Mouse (Mus musculus): Measurements from ENCODE around the gene Il4ra. TPM values are rescaled to one million over a fixed set of nuclear protein-coding genes. Genes with fewer than 3 reads are reported as not detected.

Gene Il4ra
- total and polyA plus RNA-seq, 2 experiments from 2014 or later, result 4.5 to 14.3 TPM

GRCm38 (mm10) chr7:125583325-125584004 lies 31.5 kb downstream of the Il4ra start:
- no peak overlapping the region for H3K9ac ChIP-seq (replicated peaks; ENCODE audit: low read length)
- ATAC-seq (no peak), DNase-seq (ENCODE audit: low spot score) (no peak)
- TF ChIP-seq CTCF (IDR thresholded peaks at IDR 0.05; ENCODE audit: low read depth), result no peak
- H3K27ac ChIP-seq, result no peak overlapping the region
- H3K9me3 ChIP-seq (ENCODE audit: low read length), result no peaks in the 10 kb centered on the region
- no peak overlapping the region for H3K4me2 ChIP-seq (ENCODE audit: low read depth, low read length)
- 76% methylated on average over 6 of the region's 6 CpGs for WGBS
- no peaks in the 10 kb centered on the region for H3K4me1 ChIP-seq (ENCODE audit: insufficient read depth, low read length)
- no peaks in the 10 kb centered on the region for H3K36me3 ChIP-seq (ENCODE audit: insufficient read depth, low read length)
- no peaks in the 10 kb centered on the region for H3K27me3 ChIP-seq (ENCODE audit: insufficient read depth, low read length)
- H3K4me3 ChIP-seq (ENCODE audit: low read length), result no peak overlapping the region

DNA sequence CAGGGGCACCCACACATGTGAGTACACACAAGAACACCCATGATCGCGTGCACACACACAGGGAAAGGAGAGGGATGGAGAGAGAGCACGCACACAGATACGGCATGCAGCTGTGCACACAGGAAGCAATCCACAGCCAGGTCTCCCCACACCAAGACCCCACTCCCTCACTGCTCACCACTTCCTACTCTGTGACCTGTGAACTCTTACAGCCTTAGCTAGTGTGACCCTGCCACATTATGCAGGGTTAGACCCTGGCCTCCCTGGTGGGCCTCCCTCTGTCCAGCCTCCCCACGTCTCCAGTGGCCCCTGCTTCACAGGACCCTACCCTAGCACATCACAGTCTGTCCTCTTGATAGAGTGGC lies 32.1 kb downstream of the Il4ra start:
- Histone ChIP-seq H3K4me3 (ENCODE audit: low read length) (no peak overlapping the region), H3K4me2 (ENCODE audit: low read depth, low read length) (no peak overlapping the region), H3K27ac (no peak overlapping the region), H3K9me3 (ENCODE audit: low read length) (no peaks in the 10 kb centered on the region), H3K4me1 (ENCODE audit: insufficient read depth, low read length) (no peaks in the 10 kb centered on the region), H3K9ac (replicated peaks; ENCODE audit: low read length) (no peak overlapping the region), H3K27me3 (ENCODE audit: insufficient read depth, low read length) (no peaks in the 10 kb centered on the region), H3K36me3 (ENCODE audit: insufficient read depth, low read length) (no peaks in the 10 kb centered on the region)
- TF ChIP-seq CTCF (IDR thresholded peaks at IDR 0.05; ENCODE audit: low read depth), result no peak
- WGBS, result 81% methylated on average over 5 of the region's 5 CpGs
- DNase-seq (ENCODE audit: low spot score), result no peak
- ATAC-seq, result no peak; the same call in 1 of the 2 replicates

- no peak for DNase-seq (ENCODE audit: low spot score)
- no peak overlapping the region for H3K9ac ChIP-seq (replicated peaks; ENCODE audit: low read length)
- no peaks in the 10 kb centered on the region for H3K9me3 ChIP-seq (ENCODE audit: low read length)
- H3K4me2 ChIP-seq (ENCODE audit: low read depth, low read length), result no peak overlapping the region
- no peaks in the 10 kb centered on the region for H3K27me3 ChIP-seq (ENCODE audit: insufficient read depth, low read length)
- no peak overlapping the region for H3K4me3 ChIP-seq (ENCODE audit: low read length)
- H3K36me3 ChIP-seq (ENCODE audit: insufficient read depth, low read length), result no peaks in the 10 kb centered on the region
- ATAC-seq, result no peak
- H3K27ac ChIP-seq, result no peak overlapping the region
- TF ChIP-seq CTCF (IDR thresholded peaks at IDR 0.05; ENCODE audit: low read depth), result no peak
- H3K4me1 ChIP-seq (ENCODE audit: insufficient read depth, low read length), result no peaks in the 10 kb centered on the region
- 97% methylated on average over 23 of the region's 23 CpGs for WGBS
These were observed 34.4 kb downstream of the Il4ra start for GRCm38 (mm10) chr7:125586355-125586754.

DNA sequence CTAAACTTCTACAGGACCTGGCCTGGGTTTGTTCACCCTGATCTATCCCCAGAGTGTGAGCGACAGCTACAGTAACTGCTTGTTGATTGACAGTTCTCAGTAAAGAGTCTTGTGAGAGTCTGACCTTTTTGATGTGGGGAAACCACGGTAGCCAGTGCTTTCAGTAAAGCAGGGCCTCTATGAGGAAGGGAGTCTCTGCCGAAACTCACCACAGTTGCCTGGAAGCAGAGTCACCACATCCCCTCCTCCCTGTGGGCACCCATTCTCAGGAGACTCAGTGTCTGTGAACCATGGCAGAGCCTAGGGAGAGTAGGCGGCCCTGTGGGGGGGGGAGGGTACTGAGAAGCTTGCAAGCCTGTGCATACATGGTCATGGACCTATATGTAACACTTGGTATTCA lies 36.8 kb downstream of the Il4ra start:
- Histone ChIP-seq H3K36me3 (ENCODE audit: insufficient read depth, low read length) (no peaks in the 10 kb centered on the region), H3K27me3 (ENCODE audit: insufficient read depth, low read length) (no peaks in the 10 kb centered on the region), H3K4me3 (ENCODE audit: low read length) (no peak overlapping the region), H3K4me1 (ENCODE audit: insufficient read depth, low read length) (no peaks in the 10 kb centered on the region), H3K27ac (no peak overlapping the region), H3K9me3 (ENCODE audit: low read length) (no peaks in the 10 kb centered on the region), H3K9ac (replicated peaks; ENCODE audit: low read length) (no peak overlapping the region), H3K4me2 (ENCODE audit: low read depth, low read length) (no peak overlapping the region)
- no peak for TF ChIP-seq CTCF (IDR thresholded peaks at IDR 0.05; ENCODE audit: low read depth)
- DNase-seq (ENCODE audit: low spot score) (no peak), ATAC-seq (no peak)
- 90% methylated on average over 4 of the region's 4 CpGs for WGBS

DNA sequence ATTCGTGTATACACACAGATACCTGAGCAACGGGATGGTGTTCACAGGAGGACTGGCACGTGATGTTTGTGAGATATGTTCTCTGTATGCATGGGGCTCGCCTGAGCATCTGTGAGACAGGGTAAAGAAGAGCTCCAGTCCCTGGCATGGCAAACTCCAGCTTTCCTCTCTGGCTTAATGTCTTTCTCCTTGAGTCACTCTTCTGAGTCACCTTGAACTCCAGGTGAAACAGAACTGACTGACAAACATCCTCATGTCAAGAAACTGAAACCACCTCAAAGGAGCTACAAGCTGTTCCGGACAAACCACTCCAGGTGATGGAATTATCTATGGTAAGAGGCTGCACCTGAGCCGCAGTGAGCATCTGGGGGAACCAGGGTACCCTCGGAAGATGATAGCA lies 38.0 kb downstream of the Il4ra start:
- no peak for TF ChIP-seq CTCF (IDR thresholded peaks at IDR 0.05; ENCODE audit: low read depth)
- Histone ChIP-seq H3K27me3 (ENCODE audit: insufficient read depth, low read length) (no peaks in the 10 kb centered on the region), H3K4me1 (ENCODE audit: insufficient read depth, low read length) (no peaks in the 10 kb centered on the region), H3K4me2 (ENCODE audit: low read depth, low read length) (no peak overlapping the region), H3K36me3 (ENCODE audit: insufficient read depth, low read length) (no peaks in the 10 kb centered on the region), H3K27ac (no peak overlapping the region), H3K4me3 (ENCODE audit: low read length) (no peak overlapping the region), H3K9ac (replicated peaks; ENCODE audit: low read length) (no peak overlapping the region), H3K9me3 (ENCODE audit: low read length) (no peaks in the 10 kb centered on the region)
- no peak for ATAC-seq
- WGBS, result 92% methylated on average over 7 of the region's 7 CpGs
- no peak for DNase-seq (ENCODE audit: low spot score)

GRCm38 (mm10) chr7:125593831-125594230 lies 41.9 kb downstream of the Il4ra start:
- Histone ChIP-seq H3K9me3 (ENCODE audit: low read length) (no peaks in the 10 kb centered on the region), H3K27me3 (ENCODE audit: insufficient read depth, low read length) (no peaks in the 10 kb centered on the region), H3K4me2 (ENCODE audit: low read depth, low read length) (no peak overlapping the region), H3K36me3 (ENCODE audit: insufficient read depth, low read length) (no peaks in the 10 kb centered on the region), H3K9ac (replicated peaks; ENCODE audit: low read length) (no peak overlapping the region), H3K4me3 (ENCODE audit: low read length) (no peak overlapping the region), H3K4me1 (ENCODE audit: insufficient read depth, low read length) (no peaks in the 10 kb centered on the region), H3K27ac (no peak overlapping the region)
- WGBS, result 88% methylated on average over 4 of the region's 4 CpGs
- ATAC-seq, result no peak
- no peak for DNase-seq (ENCODE audit: low spot score)
- TF ChIP-seq CTCF (IDR thresholded peaks at IDR 0.05; ENCODE audit: low read depth), result no peak

DNA sequence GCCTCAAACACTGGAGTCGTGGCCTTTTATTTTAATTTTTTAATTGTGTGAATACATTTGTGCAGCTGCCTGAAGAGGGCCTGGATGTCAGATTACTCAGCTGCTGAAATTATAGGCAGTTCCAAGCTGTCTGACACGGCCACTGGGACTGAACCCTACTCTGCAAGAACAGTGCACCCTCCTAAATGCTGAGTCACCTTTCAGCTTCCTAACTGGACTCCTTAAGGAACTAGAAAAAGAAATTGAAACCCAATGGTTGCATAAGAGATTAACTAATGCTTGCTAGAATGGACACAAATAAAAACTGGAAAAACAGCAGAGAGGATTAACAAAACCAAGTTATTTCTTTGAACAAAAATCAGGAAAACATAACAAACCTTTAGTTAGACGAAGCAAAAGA lies 44.5 kb downstream of the Il4ra start:
- no peaks in the 10 kb centered on the region for H3K9me3 ChIP-seq (ENCODE audit: low read length)
- 74% methylated on average over 3 of the region's 3 CpGs for WGBS
- H3K4me3 ChIP-seq (ENCODE audit: low read length), result no peak overlapping the region
- H3K27ac ChIP-seq, result no peak overlapping the region
- no peaks in the 10 kb centered on the region for H3K4me1 ChIP-seq (ENCODE audit: insufficient read depth, low read length)
- no peak overlapping the region for H3K9ac ChIP-seq (replicated peaks; ENCODE audit: low read length)
- ATAC-seq (no peak), DNase-seq (ENCODE audit: low spot score) (no peak)
- no peaks in the 10 kb centered on the region for H3K27me3 ChIP-seq (ENCODE audit: insufficient read depth, low read length)
- no peak for TF ChIP-seq CTCF (IDR thresholded peaks at IDR 0.05; ENCODE audit: low read depth)
- no peaks in the 10 kb centered on the region for H3K36me3 ChIP-seq (ENCODE audit: insufficient read depth, low read length)
- no peak overlapping the region for H3K4me2 ChIP-seq (ENCODE audit: low read depth, low read length)

Measured in hindbrain, postnatal 0 days (tissue).